Mouse (Mus musculus): Measurements from ENCODE around the gene Zfp423.

DNA sequence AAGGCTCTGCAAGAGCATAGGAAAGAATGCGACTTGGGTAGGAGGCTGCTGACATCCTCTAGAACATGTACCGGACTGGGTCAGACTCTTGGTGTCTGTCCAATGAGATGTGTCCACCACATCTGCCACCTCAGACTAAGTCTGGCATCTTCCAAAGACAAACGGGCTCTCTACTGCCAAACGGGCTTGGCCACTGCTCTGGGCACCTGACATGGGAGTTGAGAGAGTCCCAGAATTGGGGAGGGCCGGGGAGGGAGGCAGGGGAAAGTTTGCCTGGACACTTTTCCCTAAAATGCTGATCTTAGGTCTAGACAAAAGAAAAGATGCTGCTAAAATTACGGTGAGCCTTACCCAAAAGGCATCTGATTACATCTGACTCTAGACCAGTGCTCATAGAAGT lies 36.5 kb downstream of the Zfp423 start:
- TF ChIP-seq CTCF (conservative IDR thresholded peaks at IDR 0.05; ENCODE audit: low read length) (no peak), POU5F1 (IDR thresholded peaks at IDR 0.05; ENCODE audit: borderline replicate concordance, low read length) (no peak), NANOG (IDR thresholded peaks at IDR 0.05; ENCODE audit: borderline replicate concordance, low read length) (no peak)
